19 mouse cellular contexts compared by ENCODE assay signal in the genomic region with DNA sequence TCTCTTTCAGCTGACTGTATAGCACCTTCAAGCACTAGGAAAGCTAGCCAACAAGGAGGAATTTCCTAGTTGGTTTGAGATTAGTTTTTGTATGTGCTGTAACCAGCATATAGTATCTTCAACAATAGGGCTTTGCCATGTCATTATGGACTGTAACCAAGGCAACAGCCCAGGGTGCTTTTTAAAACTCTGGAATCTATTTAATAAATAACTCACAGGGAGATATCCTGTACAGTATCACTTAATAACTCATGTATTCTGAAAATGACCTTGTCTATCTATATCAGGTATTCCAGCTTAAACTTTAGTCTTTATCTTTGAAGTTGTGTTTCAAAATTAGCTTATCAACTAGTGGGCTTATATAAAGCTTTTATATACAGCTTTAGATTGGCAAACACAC.
"Had no signal": no experiment of that assay in that cellular context is flagged by ENCODE, and none has a peak within 500 bp of the region (broad histone marks: within the 10 kb centered on the region; RNA-seq: fewer than 3 reads in every experiment).

No protein-coding gene starts in this region.

- H3K4me1 ChIP-seq: midbrain, embryonic 10.5 days; midbrain, embryonic 13.5 days; neural tube, embryonic 13.5 days; neural tube, embryonic 15.5 days had no signal

- H3K27me3 ChIP-seq: midbrain, embryonic 13.5 days; neural tube, embryonic 13.5 days; neural tube, embryonic 15.5 days had no signal

- H3K9me3 ChIP-seq: midbrain, embryonic 10.5 days; midbrain, embryonic 13.5 days; neural tube, embryonic 13.5 days; neural tube, embryonic 15.5 days had no signal

- H3K4me3 ChIP-seq: midbrain, embryonic 10.5 days; midbrain, embryonic 13.5 days; myocyte; neural tube, embryonic 13.5 days; neural tube, embryonic 15.5 days had no signal

- H3K9ac ChIP-seq: liver, embryonic 14.5 days; lung, embryonic 14.5 days; midbrain, embryonic 13.5 days; neural tube, embryonic 13.5 days; neural tube, embryonic 15.5 days had no signal

- H3K4me2 ChIP-seq: lung, embryonic 14.5 days; midbrain, embryonic 13.5 days; neural tube, embryonic 13.5 days; neural tube, embryonic 15.5 days had no signal

- DNase-seq: lung, adult 18-20 months; lung, embryonic 14.5 days; lung, postnatal 10 days; lung, postnatal 4 days; retina, postnatal 1 day; right cerebral cortex, adult 18-20 months; right cerebral cortex, postnatal 25 days; right cerebral cortex, postnatal 4 days; spleen, adult 18-20 months; thymus, adult 18-20 months; thymus, postnatal 14 days; thymus, postnatal 36 days had no signal

- H3K27ac ChIP-seq: liver, embryonic 14.5 days; midbrain, embryonic 10.5 days; midbrain, embryonic 13.5 days; neural tube, embryonic 13.5 days; neural tube, embryonic 15.5 days had no signal

- H3K36me3 ChIP-seq: midbrain, embryonic 10.5 days; midbrain, embryonic 13.5 days; neural tube, embryonic 13.5 days; neural tube, embryonic 15.5 days had no signal

- ATAC-seq: midbrain, embryonic 13.5 days; midbrain, embryonic 16.5 days had no signal
